Comparison of ENCODE assay signal across 8 mouse cellular contexts in genomic region chr9:116174481-116175461, GRCm38 (mm10). TPM values are rescaled to one million over a fixed set of nuclear protein-coding genes. Genes with fewer than 3 reads are reported as not detected.
DNase-seq lines count a peak whose midpoint lies in the region; TF ChIP-seq lines count a peak whose summit lies in the region.

TSS of gene Tgfbr2 (minus strand) at chr9:116175360.

- DNase-seq in c-Kit-positive CD71-negative TER-119-negative erythroid progenitor cells, embryonic 14.5 days (ENCODE audit: low read depth): peak; percentile 81
- peak in 1 of 2 experiments; percentile 61 for DNase-seq in frontal cortex, adult 2 months (ENCODE audit: extremely low spot score in 1 of 2, low spot score in 1 of 2)
- peak; percentile 80 for DNase-seq in hindbrain, embryonic 10.5 days (ENCODE audit: low spot score)
- DNase-seq in layer of hippocampus, postnatal 10 days (ENCODE audit: low spot score in 2 of 2): peak; percentile 46 to 65
- DNase-seq in lung, postnatal 14 days: peak; percentile 89
- peak; percentile 75 for DNase-seq in ovary, postnatal 14 days (ENCODE audit: low spot score)
- peak; percentile 86 for DNase-seq in thymus, postnatal 25 days

- WGBS in hindbrain, embryonic 10.5 days: under 1% methylated on average over 90 of the region's 90 CpGs

- no peaks in the 10 kb centered on the region for H3K36me3 ChIP-seq in E14TG2a.4 (ENCODE audit: insufficient read depth, low read length)
- no peaks in the 10 kb centered on the region for H3K36me3 ChIP-seq in hindbrain, embryonic 10.5 days

- TF ChIP-seq CTCF in E14TG2a.4 (conservative IDR thresholded peaks at IDR 0.05; ENCODE audit: low read length): no peak

- no peaks in the 10 kb centered on the region for H3K9me3 ChIP-seq in E14TG2a.4 (ENCODE audit: low read length)
- H3K9me3 ChIP-seq in hindbrain, embryonic 10.5 days: no peaks in the 10 kb centered on the region

- peak within 1 kb of the TSS; percentile 92 for H3K27ac ChIP-seq in hindbrain, embryonic 10.5 days

- H3K27me3 ChIP-seq in E14TG2a.4 (ENCODE audit: insufficient read depth, low read length): peaks cover 41% of the 10 kb centered on the region
- peaks cover 35% of the 10 kb centered on the region for H3K27me3 ChIP-seq in hindbrain, embryonic 10.5 days (ENCODE audit: insufficient read depth, poor library complexity, severe bottlenecking)

- peak within 1 kb of the TSS; percentile 82 for H3K4me3 ChIP-seq in E14TG2a.4 (replicated peaks; ENCODE audit: low read length)
- H3K4me3 ChIP-seq in hindbrain, embryonic 10.5 days: peak within 1 kb of the TSS; percentile 80

- peaks cover 14% of the 10 kb centered on the region for H3K4me1 ChIP-seq in E14TG2a.4 (replicated peaks; ENCODE audit: low read depth, low read length)
- peaks cover 33% of the 10 kb centered on the region for H3K4me1 ChIP-seq in hindbrain, embryonic 10.5 days (replicated peaks)

RNA-seq across cellular contexts. Expression of gene Tgfbr2, which starts in this region (rescaled TPM):
- polyA plus RNA-seq in frontal cortex, adult 2 months (2012; rRNA removed): 9.1 and 11.5 TPM in 2 replicates
- polyA plus RNA-seq in hindbrain, embryonic 10.5 days (2016; fragmentation: Nextera tagmentation; extraction: Ambion mirVana): 8.3 and 8.4 TPM in 2 replicates
- total RNA-seq in layer of hippocampus, postnatal 10 days (2021): 10 to 100 TPM; 12.4 to 14.0 TPM
